Mouse (Mus musculus) heart, adult 2 months (tissue): Measurements from ENCODE around the gene Tmem129.

Experiments
- EP300 ChIP-seq: fragments of 200-500 bp; IDR thresholded peaks from 2 replicates; pipeline ENCODE4 v1.6.1; 2011; ENCODE audit warnings: low read depth, low read length, control low read depth; ENCODE audit not compliant: insufficient read depth
- POLR2A ChIP-seq: fragments of 200-500 bp; IDR thresholded peaks from 2 replicates; pipeline ENCODE4 v1.6.1; 2011; ENCODE audit warnings: mild to moderate bottlenecking, low read depth, low read length, control low read depth; ENCODE audit not compliant: insufficient read depth

DNA sequence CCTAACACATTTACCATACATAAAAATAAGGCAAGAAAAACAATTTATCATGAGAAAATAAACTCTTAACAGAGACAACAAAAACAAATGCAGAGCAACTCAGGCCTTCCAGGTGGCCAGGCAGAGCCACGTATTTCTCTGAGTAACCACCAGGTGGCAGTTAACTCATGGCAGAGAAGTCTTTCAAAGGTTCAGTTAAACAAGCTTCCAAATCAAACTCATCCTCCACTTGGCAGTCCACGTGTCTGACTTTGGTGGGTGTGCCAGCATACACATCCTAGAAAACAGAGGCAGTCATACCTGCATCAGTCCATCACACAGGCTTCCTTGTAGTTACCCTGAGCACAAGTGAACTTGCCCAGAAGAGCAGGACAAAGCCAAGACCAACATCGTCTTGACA lies 17.6 kb downstream of the Tmem129 start:
- TF ChIP-seq EP300 (no peak), POLR2A (no peak)
